Mouse (Mus musculus): ENCODE measurements around the gene Tanc1.

DNA sequence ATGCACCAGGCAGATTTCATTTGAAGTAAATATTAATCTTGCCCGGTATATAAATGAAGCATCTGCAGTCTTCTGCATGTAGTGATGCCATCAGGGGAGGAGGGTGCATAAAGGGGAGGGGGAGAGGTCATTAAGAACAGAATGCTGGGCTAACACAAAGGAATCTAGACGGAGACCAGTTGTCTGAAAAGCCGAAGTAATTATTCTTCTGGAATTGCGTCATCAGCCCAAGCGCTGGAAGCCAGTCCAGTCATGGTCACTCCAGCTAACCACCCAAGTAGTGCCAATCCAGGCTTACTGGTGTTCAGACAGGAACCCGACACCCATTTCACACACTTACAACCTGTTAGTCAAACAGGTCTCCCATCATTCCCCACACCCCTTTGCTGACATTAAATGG lies 17.7 kb upstream of the Tanc1 start:
- no peak for TF ChIP-seq EP300 (IDR thresholded peaks at IDR 0.05; ENCODE audit: low read depth)
- TF ChIP-seq CTCF (IDR thresholded peaks at IDR 0.05; ENCODE audit: low read depth): no peak
